Mouse (Mus musculus): Measurements from ENCODE around the gene Cntrob.
"Not testable (repeated sequence)": the region's sequence is repeated elsewhere in the genome, so short reads cannot be mapped to it uniquely, and the experiment has no call there.

The Cntrob gene

GRCm38 (mm10) chr11:69346441-69346840, 22.9 kb upstream of the Cntrob start:
- DNase-seq (ENCODE audit: low read depth in 1 of 2, low spot score in 2 of 2), result no peak

DNA sequence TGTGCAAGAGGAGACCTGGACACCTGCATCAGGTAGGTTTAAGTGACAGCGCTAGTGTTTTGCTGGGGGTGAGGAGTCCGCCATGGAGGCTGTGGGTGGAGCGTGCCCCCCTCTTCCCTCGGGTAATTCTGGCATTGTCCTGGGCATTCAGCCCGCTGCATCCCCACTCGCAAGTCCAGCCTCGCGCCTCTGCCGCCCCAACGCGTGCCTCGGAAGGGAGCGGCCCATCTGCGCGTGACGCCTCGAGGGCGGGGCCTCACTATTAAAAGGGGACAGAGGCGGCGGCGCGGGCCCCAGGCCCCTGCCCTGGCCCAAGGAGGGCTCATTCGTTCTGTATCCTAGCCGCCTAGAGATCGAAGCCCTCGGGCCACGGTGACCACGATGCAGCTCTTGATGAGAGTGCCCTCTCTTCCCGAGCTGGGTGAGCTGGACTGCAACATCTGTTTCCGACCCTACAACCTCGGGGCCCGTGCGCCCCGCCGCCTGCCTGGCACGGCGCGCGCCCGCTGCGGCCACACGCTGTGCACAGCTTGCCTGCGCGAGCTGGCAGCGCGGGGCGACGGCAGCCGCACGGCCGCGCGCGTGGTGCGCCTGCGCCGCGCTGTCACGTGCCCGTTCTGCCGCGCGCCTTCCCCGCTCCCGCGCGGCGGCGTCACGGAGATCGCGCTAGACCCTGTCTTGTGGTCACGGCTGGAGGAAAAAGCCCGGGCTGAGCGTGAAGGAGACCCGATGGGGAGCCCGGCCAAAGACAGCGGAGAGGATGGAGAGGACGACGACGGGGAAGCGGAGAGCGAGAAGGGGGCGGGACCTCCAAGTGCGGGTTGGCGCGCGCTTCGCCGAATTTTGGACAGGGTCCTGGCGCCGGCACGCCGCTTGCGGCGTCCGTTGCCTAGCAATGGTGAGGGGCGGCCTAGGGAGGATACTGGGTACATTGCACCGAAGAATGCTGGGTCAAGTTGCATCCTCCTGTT, 16.9 kb upstream of the Cntrob start, which contains the start of gene Rnf227:
Gene Rnf227, plus strand, starts transcription at position 301 of the 971 bp plus-strand sequence.
- DNase-seq (ENCODE audit: low read depth in 1 of 2, low spot score in 2 of 2), result peak in 1 of 2 experiments; percentile 46

GRCm38 (mm10) chr11:69334796-69335195, 11.2 kb upstream of the Cntrob start:
- no peak for DNase-seq (ENCODE audit: low read depth in 1 of 2, low spot score in 2 of 2)

GRCm38 (mm10) chr11:69333922-69334321, 10.3 kb upstream of the Cntrob start:
- no peak for DNase-seq (ENCODE audit: low read depth in 1 of 2, low spot score in 2 of 2)

GRCm38 (mm10) chr11:69332713-69333253, 9.2 kb upstream of the Cntrob start:
- DNase-seq (ENCODE audit: low read depth in 1 of 2, low spot score in 2 of 2), result no peak

DNA sequence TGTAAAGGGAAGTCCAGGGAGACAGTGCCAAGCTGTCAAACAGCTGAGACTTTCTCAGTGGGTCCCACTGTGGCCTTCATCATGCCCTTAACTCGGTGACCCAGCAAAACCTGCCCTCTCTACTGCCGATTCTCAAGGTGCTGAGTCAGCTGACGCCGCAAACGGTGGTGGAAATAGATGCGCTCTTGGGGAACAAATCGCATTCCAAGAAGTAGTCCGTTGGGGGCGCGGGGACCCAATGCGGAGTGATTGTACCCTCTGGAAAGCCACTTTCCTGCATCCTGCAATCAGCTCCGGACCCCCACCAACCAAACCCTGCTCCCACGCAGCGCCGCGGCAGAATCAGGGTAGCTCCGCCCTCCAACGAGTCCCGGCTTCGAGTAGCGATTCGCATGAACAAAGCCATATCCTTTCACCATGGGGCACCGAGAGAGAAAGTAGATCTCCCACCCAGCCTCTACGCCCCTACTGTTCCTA, 8.4 kb upstream of the Cntrob start:
- DNase-seq (ENCODE audit: low read depth in 1 of 2, low spot score in 2 of 2), result peak in 1 of 2 experiments; percentile 27

- no peak for DNase-seq (ENCODE audit: low read depth in 1 of 2, low spot score in 2 of 2)
Observed at GRCm38 (mm10) chr11:69331152-69331551, 7.6 kb upstream of the Cntrob start.

DNA sequence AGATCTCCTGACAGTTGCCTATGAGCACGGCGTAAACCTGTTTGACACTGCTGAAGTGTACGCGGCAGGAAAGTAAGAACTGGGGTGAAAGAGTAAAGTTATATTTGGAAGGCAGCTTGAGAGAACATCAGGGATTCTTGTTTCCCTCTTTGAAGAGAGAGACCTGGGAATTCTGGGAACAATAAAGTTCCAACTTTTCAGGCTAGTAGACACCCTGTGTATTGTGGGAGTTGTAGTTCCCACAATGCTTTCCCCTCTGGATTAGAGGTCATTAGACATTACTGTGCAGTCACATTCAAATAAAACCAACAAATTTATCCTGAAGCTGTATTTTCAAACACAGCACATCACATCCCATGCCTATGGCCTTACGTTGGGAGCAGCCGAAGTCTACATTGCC, 4.9 kb upstream of the Cntrob start:
- DNase-seq (ENCODE audit: low read depth in 1 of 2, low spot score in 2 of 2), result no peak

DNA sequence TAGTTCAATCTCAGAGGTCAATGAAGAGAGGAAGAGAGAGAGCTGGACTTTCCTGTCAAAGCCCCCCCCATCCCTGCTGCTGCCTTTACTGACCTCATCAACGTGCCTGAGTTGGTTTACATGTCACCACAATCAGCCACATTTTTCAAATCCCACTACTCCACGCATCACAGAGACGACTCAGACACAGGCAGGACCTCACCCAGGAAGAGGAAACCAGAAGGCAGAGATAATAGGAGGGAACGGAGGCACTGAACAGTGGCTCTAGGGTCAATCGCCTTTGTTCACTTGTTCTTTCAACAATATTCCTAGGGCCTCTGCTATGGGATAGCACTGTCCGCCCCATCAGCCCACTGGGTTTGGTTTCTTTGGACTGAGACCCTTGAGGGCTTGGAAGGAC, 4.1 kb upstream of the Cntrob start:
- DNase-seq (ENCODE audit: low read depth in 1 of 2, low spot score in 2 of 2), result no peak

DNA sequence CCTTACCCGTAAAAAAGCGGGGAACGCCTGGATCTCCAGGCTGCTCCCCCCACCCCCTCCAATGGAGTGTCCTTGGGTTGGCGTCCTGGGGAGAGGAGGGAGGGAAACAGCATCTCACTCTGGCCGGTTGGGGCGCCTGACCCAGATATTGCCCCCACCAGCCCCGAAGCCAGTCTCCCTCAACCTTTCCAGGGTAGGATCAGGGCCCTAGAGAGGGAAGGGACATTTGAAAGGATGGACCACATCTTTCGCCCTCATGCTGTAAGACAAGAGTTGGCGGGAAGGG, 3.5 kb upstream of the Cntrob start:
- DNase-seq (ENCODE audit: low read depth in 1 of 2, low spot score in 2 of 2), result no peak

- DNase-seq (ENCODE audit: low read depth in 1 of 2, low spot score in 2 of 2), result no peak
Observed at GRCm38 (mm10) chr11:69326408-69327156, 3.0 kb upstream of the Cntrob start.

- DNase-seq (ENCODE audit: low read depth in 1 of 2, low spot score in 2 of 2), result peak; percentile 76 to 77
Observed at GRCm38 (mm10) chr11:69325628-69326407, 2.2 kb upstream of the Cntrob start, which contains the start of gene Kcnab3. Kcnab3 (plus strand) TSS chr11:69326258.

DNA sequence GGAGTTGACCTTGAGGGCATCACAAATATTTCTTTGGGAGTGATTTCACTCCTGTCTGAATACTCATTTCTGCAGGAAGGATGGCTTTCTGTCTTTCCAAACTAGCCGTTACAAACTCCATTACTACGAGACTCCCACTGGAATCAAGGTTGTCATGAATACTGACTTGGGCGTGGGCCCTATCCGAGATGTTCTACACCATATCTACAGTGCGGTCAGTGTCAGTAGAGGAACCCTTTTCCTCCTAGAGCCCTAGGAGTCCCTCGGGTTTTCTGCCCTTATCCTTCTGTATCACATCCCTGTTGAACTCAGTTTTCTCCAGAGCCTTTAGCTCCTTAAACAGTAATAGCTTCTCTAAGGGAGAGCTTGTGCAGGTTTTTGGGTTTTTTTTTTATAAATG, 1.2 kb upstream of the Cntrob start:
- no peak for DNase-seq (ENCODE audit: low read depth in 1 of 2, low spot score in 2 of 2)

GRCm38 (mm10) chr11:69322693-69323471, 693 bp downstream of the Cntrob start:
- no peak for DNase-seq (ENCODE audit: low read depth in 1 of 2, low spot score in 2 of 2)

DNA sequence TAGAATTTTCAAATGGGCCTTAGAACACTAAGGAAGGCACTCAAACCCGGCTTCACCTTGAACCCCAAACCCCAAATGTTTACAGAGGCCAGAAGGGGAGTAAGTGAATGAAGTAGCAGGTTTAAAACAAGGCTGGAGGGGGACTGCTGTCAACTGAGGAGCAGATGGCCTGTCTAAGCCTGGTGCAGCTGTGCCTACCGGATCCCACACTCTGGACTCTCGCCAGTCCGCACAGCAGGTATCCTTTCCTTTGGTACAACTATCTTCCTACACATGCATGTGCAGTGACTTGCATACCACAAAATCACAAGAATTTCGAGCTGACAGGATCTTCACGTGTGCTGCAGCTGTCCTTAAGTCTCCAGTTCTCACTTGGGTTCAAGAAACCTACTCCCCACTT, 1.6 kb downstream of the Cntrob start:
- DNase-seq (ENCODE audit: low read depth in 1 of 2, low spot score in 2 of 2), result no peak

- no peak for DNase-seq (ENCODE audit: low read depth in 1 of 2, low spot score in 2 of 2)
Observed at GRCm38 (mm10) chr11:69321580-69321979, 2.0 kb downstream of the Cntrob start.

DNA sequence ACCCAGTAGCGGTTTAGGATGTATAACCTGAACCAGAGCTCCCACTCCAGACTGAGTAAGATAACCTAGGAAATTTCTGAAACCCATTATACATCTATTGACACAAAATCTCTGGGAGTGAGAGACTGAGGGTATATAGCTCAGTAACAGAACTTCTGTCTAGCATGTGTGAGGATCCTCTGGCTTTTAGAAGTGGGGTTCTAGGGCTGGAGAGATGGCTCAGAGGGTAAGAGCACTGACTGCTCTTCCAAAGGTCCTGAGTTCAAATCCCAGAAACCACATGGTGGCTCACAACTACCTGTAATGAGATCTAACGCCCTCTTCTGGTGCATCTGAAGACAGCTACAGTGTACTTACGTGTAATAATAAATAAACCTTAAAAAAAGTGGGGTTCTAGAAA, 5.6 kb downstream of the Cntrob start:
- not testable (repeated sequence) for DNase-seq (ENCODE audit: low read depth in 1 of 2, low spot score in 2 of 2)

DNA sequence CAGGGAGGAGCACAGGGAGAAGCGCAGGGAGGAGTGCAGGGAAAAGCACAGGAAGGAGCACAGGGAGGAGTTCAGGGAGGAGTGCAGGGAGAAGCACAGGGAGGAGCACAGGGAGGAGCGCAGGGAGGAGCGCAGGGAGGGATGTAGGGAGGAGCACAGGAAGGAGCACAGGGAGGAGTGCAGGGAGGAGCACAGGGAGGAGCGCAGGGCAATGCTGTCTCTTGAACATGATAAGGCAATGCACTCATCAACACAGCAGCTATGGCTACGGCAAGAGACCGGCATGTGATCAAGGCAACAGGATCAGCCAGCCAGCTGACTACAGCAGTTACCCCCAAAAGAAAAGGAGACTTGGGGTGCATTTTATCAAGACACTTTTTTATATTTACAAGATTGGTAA, 7.2 kb downstream of the Cntrob start:
- DNase-seq (ENCODE audit: low read depth in 1 of 2, low spot score in 2 of 2), result no peak

GRCm38 (mm10) chr11:69311266-69311665, 12.3 kb downstream of the Cntrob start:
- DNase-seq (ENCODE audit: low read depth in 1 of 2, low spot score in 2 of 2), result no peak

GRCm38 (mm10) chr11:69306039-69306438, 17.5 kb downstream of the Cntrob start:
- DNase-seq (ENCODE audit: low read depth in 1 of 2, low spot score in 2 of 2), result no peak

All from monocyte, adult 2 months (primary cell).